Mouse (Mus musculus) hindbrain, embryonic 15.5 days (tissue): ENCODE results near the gene Mme. TPM values are rescaled to one million over a fixed set of nuclear protein-coding genes. Genes with fewer than 3 reads are reported as not detected.

Experiments used
- ATAC-seq: fragments of 200-750 bp; cut with Nextera tagmentation; 2 replicates; pipeline ENCODE4 v1.8.0; 2017; ENCODE audit warnings: low read depth, moderate number of reproducible peaks, moderate TSS enrichment; ENCODE audit not compliant: low FRiP score
- H3K27ac ChIP-seq: fragments of 300-500 bp; sonication (generic); replicated peaks from 2 replicates; pipeline ENCODE4 v1.5.1; 2015; ENCODE audit warnings: mild to moderate bottlenecking, inconsistent platforms
- H3K27me3 ChIP-seq: fragments of 300-500 bp; sonication (generic); 2 replicates; pipeline ENCODE4 v1.6.1; 2015; ENCODE audit warnings: control low read depth, inconsistent platforms
- H3K36me3 ChIP-seq: fragments of 300-500 bp; sonication (generic); 2 replicates; pipeline ENCODE4 v1.6.1; 2015; ENCODE audit warnings: control low read depth, inconsistent platforms
- H3K4me1 ChIP-seq: fragments of 300-500 bp; sonication (generic); replicated peaks from 2 replicates; pipeline ENCODE4 v1.6.1; 2015; ENCODE audit warnings: control low read depth, inconsistent platforms
- H3K4me2 ChIP-seq: fragments of 300-500 bp; sonication (generic); 2 replicates; pipeline ENCODE4 v1.6.1; 2015; ENCODE audit warnings: moderate library complexity, mild to moderate bottlenecking, inconsistent platforms
- H3K4me3 ChIP-seq: fragments of 300-500 bp; sonication (generic); 2 replicates; pipeline ENCODE4 v1.5.1; 2015; ENCODE audit warnings: mild to moderate bottlenecking, inconsistent platforms
- H3K9ac ChIP-seq: fragments of 300-500 bp; sonication (generic); 2 replicates; pipeline ENCODE4 v1.6.1; 2015; ENCODE audit warnings: inconsistent platforms
- H3K9me3 ChIP-seq: fragments of 300-500 bp; sonication (generic); 2 replicates; pipeline ENCODE4 v1.6.1; 2016; ENCODE audit warnings: control low read depth, inconsistent platforms
- WGBS: fragments of 180-500 bp; shearing (Covaris S2); methylation state at CpG from one replicate; pipeline ENCODE4 v1.1.7; 2015; 5-methylcytosine and 5-hydroxymethylcytosine counted together
- polyA plus RNA-seq: library from polyadenylated mRNA; unstranded; fragments of >200 nt; fragmentation: Nextera tagmentation; extraction: Ambion mirVana; gene quantifications from 2 replicates; pipeline ENCODE4 v1.2.1, GENCODE M21; 2015

Gene Mme
- polyA plus RNA-seq, 1 experiment from 2014 or later = 2.5 TPM

DNA sequence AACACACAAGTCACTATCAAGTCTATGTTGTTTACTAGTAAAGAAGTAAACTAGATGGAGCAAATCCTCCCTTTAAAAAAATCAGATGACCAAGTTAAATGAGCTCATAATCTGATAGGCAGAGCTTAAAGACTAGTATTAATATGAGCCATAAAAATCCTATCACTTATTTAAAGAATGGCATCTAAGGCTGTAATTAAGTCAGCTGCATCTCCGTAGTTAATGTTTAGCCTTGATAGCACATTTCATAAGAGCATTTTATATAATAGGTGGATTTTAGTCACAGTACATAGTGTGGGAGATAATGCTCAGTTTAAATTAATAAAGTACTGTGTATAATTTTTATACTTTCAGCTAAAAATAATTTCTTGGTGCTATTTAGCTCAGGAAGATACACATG, 118.2 kb downstream of the Mme start:
- H3K9me3 ChIP-seq = no peaks in the 10 kb centered on the region
- 90% methylated on average over 1 of the region's 1 CpGs for WGBS
- no peak overlapping the region for H3K4me3 ChIP-seq
- ATAC-seq = no peak
- H3K27me3 ChIP-seq = no peaks in the 10 kb centered on the region
- no peaks in the 10 kb centered on the region for H3K36me3 ChIP-seq
- H3K4me2 ChIP-seq = no peak overlapping the region
- no peak overlapping the region for H3K27ac ChIP-seq
- no peak overlapping the region for H3K9ac ChIP-seq
- H3K4me1 ChIP-seq = no peaks in the 10 kb centered on the region

DNA sequence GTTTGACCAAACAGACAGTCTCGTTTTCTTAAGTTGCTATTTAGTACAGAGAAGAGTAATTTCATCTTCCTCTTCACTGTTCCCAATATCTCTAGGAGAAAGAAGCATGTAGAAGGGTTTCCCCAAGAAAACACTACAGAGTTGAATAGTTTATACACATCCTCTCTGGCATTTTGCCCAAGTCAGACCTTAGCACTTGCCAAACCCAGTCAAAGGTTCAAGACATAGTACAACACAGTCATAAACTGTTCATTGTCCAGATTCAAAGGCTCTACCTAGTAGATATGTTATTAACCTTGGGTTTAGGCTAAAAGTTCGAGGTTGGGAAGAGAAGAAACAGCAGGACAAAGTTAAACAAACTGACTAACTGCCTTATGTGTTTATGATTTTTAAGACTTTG, 143.7 kb downstream of the Mme start:
- no peaks in the 10 kb centered on the region for H3K27me3 ChIP-seq
- ATAC-seq = no peak
- H3K4me3 ChIP-seq = no peak overlapping the region
- H3K4me2 ChIP-seq = no peak overlapping the region
- no peak overlapping the region for H3K9ac ChIP-seq
- H3K4me1 ChIP-seq = no peaks in the 10 kb centered on the region
- WGBS = 64% methylated on average over 2 of the region's 2 CpGs
- H3K27ac ChIP-seq = no peak overlapping the region
- H3K9me3 ChIP-seq = no peaks in the 10 kb centered on the region
- no peaks in the 10 kb centered on the region for H3K36me3 ChIP-seq

DNA sequence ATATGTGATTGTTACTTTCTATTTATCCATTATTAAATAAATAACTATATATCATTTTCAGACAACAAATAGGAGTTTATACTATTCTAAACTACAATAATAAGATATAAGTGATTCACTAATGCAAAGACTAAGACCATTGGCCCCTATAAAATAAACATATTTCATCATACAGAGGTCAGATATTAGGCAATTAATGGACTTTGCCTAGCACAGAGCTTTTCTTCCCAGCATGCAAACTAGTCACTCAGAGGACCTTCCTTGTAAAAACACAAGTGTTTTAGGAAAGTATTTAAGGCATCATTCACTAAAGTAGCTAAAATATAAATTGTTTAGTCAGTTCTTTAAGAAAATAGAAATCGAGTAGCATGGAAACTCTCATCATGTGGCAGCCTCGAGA, 149.4 kb downstream of the Mme start:
- Histone ChIP-seq H3K4me1 (no peaks in the 10 kb centered on the region), H3K27me3 (no peaks in the 10 kb centered on the region), H3K4me2 (no peak overlapping the region), H3K4me3 (no peak overlapping the region), H3K9ac (no peak overlapping the region), H3K36me3 (no peaks in the 10 kb centered on the region), H3K27ac (no peak overlapping the region), H3K9me3 (no peaks in the 10 kb centered on the region)
- no peak for ATAC-seq
- 87% methylated on average over 2 of the region's 2 CpGs for WGBS

DNA sequence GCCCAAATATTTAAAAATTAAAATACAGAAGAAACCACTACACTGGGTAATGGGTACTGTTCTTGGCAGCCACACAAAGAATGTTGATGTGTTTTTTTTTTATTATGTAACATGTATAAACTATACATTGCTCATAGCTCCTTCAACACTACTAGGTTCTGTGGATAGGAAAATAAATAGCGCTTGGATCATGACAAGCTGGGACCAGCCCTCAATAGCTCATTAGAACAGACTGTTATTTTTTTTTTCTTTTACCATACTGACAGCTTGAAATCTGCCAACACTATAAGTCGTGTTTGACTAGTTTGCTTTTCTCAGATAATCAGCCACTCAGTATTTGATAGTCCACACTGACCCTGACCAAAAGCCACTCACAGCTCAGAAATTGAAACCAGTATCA, 150.0 kb downstream of the Mme start:
- Histone ChIP-seq H3K4me1 (no peaks in the 10 kb centered on the region), H3K27ac (no peak overlapping the region), H3K9me3 (no peaks in the 10 kb centered on the region), H3K4me3 (no peak overlapping the region), H3K36me3 (no peaks in the 10 kb centered on the region), H3K9ac (no peak overlapping the region), H3K4me2 (no peak overlapping the region), H3K27me3 (no peaks in the 10 kb centered on the region)
- no peak for ATAC-seq
- 87% methylated on average over 2 of the region's 2 CpGs for WGBS

DNA sequence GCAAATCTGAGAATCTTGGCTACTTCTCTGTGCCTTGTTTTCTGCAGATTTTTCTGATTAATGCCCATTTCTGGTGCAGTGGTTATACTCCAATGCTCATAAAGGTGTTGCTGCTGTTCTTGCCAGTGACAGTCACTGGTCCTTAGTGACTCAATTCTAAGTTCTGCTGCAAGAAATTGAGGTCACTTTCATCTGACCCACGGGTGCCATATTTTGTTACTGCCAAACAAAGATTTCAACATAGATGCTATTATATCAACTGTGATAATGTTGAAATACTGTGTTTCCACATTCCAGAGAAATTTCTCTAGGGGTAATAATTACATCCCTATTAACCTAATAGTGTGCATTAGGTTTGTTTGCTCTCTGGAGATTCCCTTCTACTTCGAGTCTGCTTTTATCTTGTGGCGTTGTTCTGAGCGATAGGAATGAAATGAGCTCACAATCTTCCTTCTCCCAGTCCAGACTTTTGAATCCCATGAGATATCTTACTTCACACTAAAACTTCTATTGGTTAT, 153.1 kb downstream of the Mme start:
- H3K4me3 ChIP-seq = no peak overlapping the region
- WGBS = 86% methylated on average over 4 of the region's 4 CpGs
- H3K27me3 ChIP-seq = no peaks in the 10 kb centered on the region
- no peak overlapping the region for H3K4me2 ChIP-seq
- no peaks in the 10 kb centered on the region for H3K36me3 ChIP-seq
- no peak overlapping the region for H3K9ac ChIP-seq
- no peaks in the 10 kb centered on the region for H3K9me3 ChIP-seq
- no peak for ATAC-seq
- H3K27ac ChIP-seq = no peak overlapping the region
- H3K4me1 ChIP-seq = no peaks in the 10 kb centered on the region

DNA sequence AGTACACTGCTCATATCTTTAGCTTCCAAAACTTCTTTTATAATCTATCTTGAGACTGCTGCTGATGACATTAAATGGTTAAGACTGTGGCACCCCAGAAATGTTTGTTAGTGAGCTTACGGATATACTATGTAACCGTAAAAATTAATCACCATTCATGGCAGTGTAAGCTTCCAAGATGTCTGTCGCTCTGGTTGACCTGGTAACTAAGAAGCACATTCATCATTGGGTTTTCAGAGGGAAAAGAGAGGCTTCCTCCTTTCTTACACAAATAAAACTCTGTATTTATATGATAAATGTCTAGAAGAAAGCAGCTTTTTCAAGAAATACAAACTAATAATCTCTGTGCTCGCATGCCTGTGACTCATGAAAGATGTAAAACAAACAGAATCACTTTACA, 156.8 kb downstream of the Mme start:
- no peak overlapping the region for H3K9ac ChIP-seq
- H3K27me3 ChIP-seq = no peaks in the 10 kb centered on the region
- H3K4me1 ChIP-seq = no peaks in the 10 kb centered on the region
- no peak overlapping the region for H3K4me3 ChIP-seq
- no peak overlapping the region for H3K4me2 ChIP-seq
- no peak overlapping the region for H3K27ac ChIP-seq
- no peaks in the 10 kb centered on the region for H3K9me3 ChIP-seq
- ATAC-seq = no peak
- WGBS = 81% methylated on average over 4 of the region's 4 CpGs
- no peaks in the 10 kb centered on the region for H3K36me3 ChIP-seq

DNA sequence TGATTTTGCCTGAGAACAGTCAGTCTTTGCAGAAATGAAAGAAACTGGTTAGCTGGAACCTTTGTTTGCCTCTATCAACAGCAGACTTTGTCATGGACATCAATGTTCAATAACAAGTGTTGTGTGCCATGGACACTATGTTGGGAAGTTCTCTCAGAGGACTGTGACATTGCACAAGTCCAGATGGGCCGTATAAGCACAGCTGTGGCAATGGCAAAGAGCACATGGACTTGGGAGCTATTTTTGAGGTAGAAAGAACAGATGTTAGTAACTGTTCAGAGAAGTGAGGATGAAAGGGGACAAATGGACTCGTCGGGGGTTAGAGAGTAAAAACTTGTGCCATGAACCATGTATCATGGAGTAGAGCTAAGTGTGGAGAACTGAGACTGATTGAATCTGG, 165.1 kb downstream of the Mme start:
- no peaks in the 10 kb centered on the region for H3K4me1 ChIP-seq

DNA sequence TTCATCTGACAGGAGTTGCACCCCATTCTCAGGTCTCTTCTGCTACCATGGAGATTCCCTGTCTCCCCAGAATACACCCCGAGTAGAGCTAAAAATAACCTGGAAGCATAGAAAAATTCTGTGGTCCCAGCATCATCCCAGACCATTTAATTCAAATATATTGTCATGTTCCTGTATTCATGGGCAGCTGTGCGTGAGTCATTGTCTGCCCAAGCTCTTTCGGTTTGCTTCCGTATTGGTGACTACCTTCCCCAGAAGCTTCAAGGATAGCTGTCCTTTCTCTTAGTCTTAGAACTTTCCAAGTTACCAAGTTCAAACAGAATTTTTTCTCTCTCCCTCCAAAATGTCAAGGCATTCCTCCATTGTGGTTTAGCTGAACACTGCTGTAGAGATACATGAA, 169.7 kb downstream of the Mme start:
- H3K4me3 ChIP-seq = no peak overlapping the region
- no peaks in the 10 kb centered on the region for H3K4me1 ChIP-seq
- H3K36me3 ChIP-seq = no peaks in the 10 kb centered on the region
- ATAC-seq = no peak
- H3K9ac ChIP-seq = no peak overlapping the region
- no peaks in the 10 kb centered on the region for H3K27me3 ChIP-seq
- no peak overlapping the region for H3K4me2 ChIP-seq
- H3K9me3 ChIP-seq = no peaks in the 10 kb centered on the region
- WGBS = 81% methylated on average over 4 of the region's 4 CpGs
- no peak overlapping the region for H3K27ac ChIP-seq

More for the DNA sequence above, 165.1 kb downstream of the Mme start:
- H3K4me2 ChIP-seq = no peak overlapping the region
- H3K27me3 ChIP-seq = no peaks in the 10 kb centered on the region
- WGBS = 90% methylated on average over 3 of the region's 3 CpGs
- H3K36me3 ChIP-seq = no peaks in the 10 kb centered on the region
- ATAC-seq = no peak
- H3K27ac ChIP-seq = no peak overlapping the region
- no peak overlapping the region for H3K9ac ChIP-seq
- H3K4me3 ChIP-seq = no peak overlapping the region
- H3K9me3 ChIP-seq = no peaks in the 10 kb centered on the region

DNA sequence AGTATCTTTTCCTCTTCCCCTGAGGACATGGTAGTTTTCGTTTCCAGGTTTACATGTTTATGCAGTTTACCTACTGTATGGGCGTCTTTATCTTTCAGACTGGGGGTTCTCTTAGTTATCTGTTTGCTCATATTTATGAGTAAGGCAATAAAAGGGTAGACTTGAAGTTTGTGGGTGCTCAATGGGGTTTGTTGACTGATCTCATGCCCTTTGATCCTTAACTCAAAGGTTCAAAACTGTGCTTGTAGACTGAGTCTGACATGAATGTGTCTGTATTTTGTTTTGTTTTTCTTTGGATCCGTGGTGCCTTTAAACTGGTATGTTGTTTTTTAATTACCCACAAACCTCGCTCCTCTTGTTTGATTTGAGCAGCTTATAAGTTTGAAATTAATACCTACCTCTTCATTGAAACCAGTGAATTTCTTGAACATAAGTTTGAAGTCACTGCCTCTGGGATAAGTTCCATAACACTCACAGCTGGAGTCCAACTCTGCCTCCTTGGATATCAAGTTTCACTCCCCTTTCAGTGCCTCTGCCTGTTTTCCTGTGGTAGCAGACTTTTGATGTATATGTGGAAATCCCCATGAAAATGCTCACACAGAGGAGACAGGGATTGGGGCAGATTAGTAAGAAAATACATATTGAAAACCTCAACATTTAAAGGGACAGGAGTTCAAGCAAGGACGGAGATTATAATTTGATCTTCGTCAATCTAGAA, 171.0 kb downstream of the Mme start:
- WGBS = 78% methylated on average over 6 of the region's 6 CpGs
- no peak overlapping the region for H3K9ac ChIP-seq
- no peak for ATAC-seq
- H3K4me3 ChIP-seq = no peak overlapping the region
- H3K9me3 ChIP-seq = no peaks in the 10 kb centered on the region
- H3K27ac ChIP-seq = no peak overlapping the region
- no peaks in the 10 kb centered on the region for H3K36me3 ChIP-seq
- no peak overlapping the region for H3K4me2 ChIP-seq
- H3K27me3 ChIP-seq = no peaks in the 10 kb centered on the region
- no peaks in the 10 kb centered on the region for H3K4me1 ChIP-seq

DNA sequence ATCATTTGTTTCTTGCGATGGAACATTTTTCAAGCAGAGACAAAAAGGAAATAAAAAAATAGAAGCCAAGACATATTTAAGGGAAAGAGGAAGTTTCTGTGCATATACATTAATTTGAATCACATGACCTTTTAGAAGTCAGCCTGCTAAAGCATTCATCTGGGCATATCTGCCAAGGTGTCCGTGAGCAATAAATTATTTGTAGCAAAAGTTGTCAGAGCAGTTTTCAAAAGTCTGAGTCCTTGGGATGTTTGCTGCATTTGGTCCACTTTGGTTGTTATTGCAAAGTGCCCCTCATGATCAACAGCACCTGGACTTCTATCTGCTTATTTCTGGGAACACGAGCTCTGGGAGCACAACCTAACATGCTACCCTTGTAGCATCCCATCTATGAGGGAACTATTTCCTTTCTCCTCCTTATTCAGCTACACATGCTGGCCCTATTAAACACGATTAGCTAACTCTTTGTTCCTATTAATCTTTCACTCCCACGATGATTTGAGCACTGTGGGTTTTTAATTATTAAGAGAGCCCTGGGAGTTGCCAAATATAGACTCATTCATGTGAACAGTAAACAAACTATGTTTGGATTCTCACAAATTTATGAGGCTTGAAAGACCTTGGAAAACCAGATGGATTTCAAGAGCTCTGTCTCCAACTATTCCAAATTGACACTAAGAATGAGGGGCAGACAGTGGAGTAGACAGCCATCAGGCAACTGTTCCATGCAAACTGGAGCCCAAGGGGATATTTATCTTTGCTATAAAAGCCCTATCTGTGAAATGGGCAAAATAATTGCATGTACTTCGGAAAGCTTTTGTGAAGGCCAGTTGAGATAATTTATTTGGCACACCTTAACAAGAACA, 171.9 kb downstream of the Mme start:
- H3K27me3 ChIP-seq = no peaks in the 10 kb centered on the region
- H3K9ac ChIP-seq = no peak overlapping the region
- H3K4me3 ChIP-seq = no peak overlapping the region
- H3K4me2 ChIP-seq = no peak overlapping the region
- WGBS = 80% methylated on average over 6 of the region's 6 CpGs
- H3K27ac ChIP-seq = no peak overlapping the region
- no peaks in the 10 kb centered on the region for H3K9me3 ChIP-seq
- ATAC-seq = no peak
- no peaks in the 10 kb centered on the region for H3K36me3 ChIP-seq
- H3K4me1 ChIP-seq = no peaks in the 10 kb centered on the region

DNA sequence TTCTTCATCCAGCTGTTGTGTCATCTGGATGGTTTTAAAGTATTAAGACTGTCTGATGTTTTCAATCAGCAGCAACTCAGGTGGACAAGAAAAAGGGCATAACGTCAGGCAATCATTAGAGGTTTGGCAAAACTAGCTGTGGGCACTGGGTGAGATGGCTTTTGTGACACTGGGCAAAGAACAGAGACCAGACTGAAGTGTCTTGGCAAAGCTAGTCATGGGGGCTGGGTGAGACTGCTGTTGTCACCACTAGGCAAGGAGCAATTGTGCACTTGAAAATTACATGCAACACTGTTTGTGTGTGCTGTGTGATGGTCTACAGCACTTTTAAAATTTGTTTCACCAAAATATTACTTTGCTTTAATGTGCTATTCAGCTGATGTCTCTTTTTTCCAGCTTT, 175.9 kb downstream of the Mme start:
- Histone ChIP-seq H3K9ac (no peak overlapping the region), H3K4me1 (no peaks in the 10 kb centered on the region), H3K36me3 (no peaks in the 10 kb centered on the region), H3K9me3 (no peaks in the 10 kb centered on the region), H3K27me3 (no peaks in the 10 kb centered on the region), H3K27ac (no peak overlapping the region), H3K4me3 (no peak overlapping the region), H3K4me2 (no peak overlapping the region)
- 90% methylated on average over 1 of the region's 1 CpGs for WGBS
- ATAC-seq = no peak

DNA sequence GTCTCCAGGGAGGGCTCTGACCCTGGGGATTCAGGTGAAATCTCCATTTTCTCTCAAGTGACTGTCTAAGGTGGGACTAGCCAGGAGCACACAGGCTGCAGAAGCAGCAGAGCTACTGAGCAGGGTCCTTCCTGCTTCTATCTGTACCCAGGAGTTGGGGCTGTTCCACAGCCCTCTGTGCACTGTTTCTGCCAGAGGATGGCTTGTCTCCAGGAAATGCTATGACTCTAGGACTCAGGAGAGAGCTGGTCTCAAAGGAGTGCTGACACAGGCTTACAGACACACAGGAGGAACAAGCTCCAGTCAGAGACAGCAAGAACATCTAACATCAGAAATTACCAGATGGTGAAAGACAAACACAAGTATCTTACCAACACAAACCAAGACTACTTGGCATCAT, 176.4 kb downstream of the Mme start:
- Histone ChIP-seq H3K4me3 (no peak overlapping the region), H3K9me3 (no peaks in the 10 kb centered on the region), H3K4me2 (no peak overlapping the region), H3K27me3 (no peaks in the 10 kb centered on the region), H3K27ac (no peak overlapping the region), H3K4me1 (no peaks in the 10 kb centered on the region), H3K9ac (no peak overlapping the region), H3K36me3 (no peaks in the 10 kb centered on the region)
- ATAC-seq = no peak
